Mouse (Mus musculus) midbrain, embryonic 16.5 days (tissue): ENCODE results near the gene Plagl1. TPM values are rescaled to one million over a fixed set of nuclear protein-coding genes. Genes with fewer than 3 reads are reported as not detected.

Experiments used
- ATAC-seq: fragments of 200-750 bp; cut with Nextera tagmentation; 2 replicates; pipeline ENCODE4 v1.8.0; 2017; ENCODE audit warnings: moderate TSS enrichment
- H3K27ac ChIP-seq: fragments of 300-500 bp; sonication (generic); 2 replicates; pipeline ENCODE4 v1.5.1; 2014; ENCODE audit warnings: mild to moderate bottlenecking, low read length, mixed read lengths
- H3K27me3 ChIP-seq: fragments of 300-500 bp; sonication (generic); 2 replicates; pipeline ENCODE4 v1.6.1; 2014; ENCODE audit warnings: low read depth, low read length, mixed read lengths; ENCODE audit not compliant: control insufficient read depth, insufficient read depth
- H3K36me3 ChIP-seq: fragments of 300-500 bp; sonication (generic); 2 replicates; pipeline ENCODE4 v1.6.1; 2014; ENCODE audit warnings: mild to moderate bottlenecking, low read length, moderate library complexity, mixed read lengths; ENCODE audit not compliant: control insufficient read depth, insufficient read depth
- H3K4me1 ChIP-seq: fragments of 300-500 bp; sonication (generic); 2 replicates; pipeline ENCODE4 v1.6.1; 2014; ENCODE audit warnings: mild to moderate bottlenecking, low read length, mixed read lengths; ENCODE audit not compliant: control insufficient read depth, insufficient read depth
- H3K4me2 ChIP-seq: fragments of 300-500 bp; sonication (generic); 2 replicates; pipeline ENCODE4 v1.6.1; 2014; ENCODE audit warnings: mild to moderate bottlenecking, low read length, mixed read lengths
- H3K4me3 ChIP-seq: fragments of 300-500 bp; sonication (generic); 2 replicates; pipeline ENCODE4 v1.5.1; 2014; ENCODE audit warnings: low read depth, mild to moderate bottlenecking, low read length, moderate library complexity, mixed read lengths
- H3K9ac ChIP-seq: fragments of 300-500 bp; sonication (generic); 2 replicates; pipeline ENCODE4 v1.6.1; 2014; ENCODE audit warnings: low read depth, low read length, mixed read lengths
- H3K9me3 ChIP-seq: fragments of 300-500 bp; sonication (generic); replicated peaks from 2 replicates; pipeline ENCODE4 v1.6.1; 2014; ENCODE audit warnings: mild to moderate bottlenecking, low read length, mixed read lengths; ENCODE audit not compliant: control insufficient read depth, poor library complexity, severe bottlenecking
- WGBS: fragments of 180-500 bp; shearing (Covaris S2); extraction: QIAGEN DNeasy Blood & Tissue Kit; methylation state at CpG from one replicate; pipeline ENCODE4 v1.1.7; 2014; 5-methylcytosine and 5-hydroxymethylcytosine counted together
- polyA plus RNA-seq: library from polyadenylated mRNA; unstranded; fragments of >200 nt; fragmentation: Nextera tagmentation; extraction: Ambion mirVana; gene quantifications from 2 replicates; pipeline ENCODE4 v1.2.1, GENCODE M21; 2015

Gene Plagl1
- polyA plus RNA-seq, 1 experiment from 2014 or later = 26.3 TPM

GRCm38 (mm10) chr10:13065129-13065752, 4.9 kb downstream of the Plagl1 start:
- Histone ChIP-seq H3K9ac (no peak overlapping the region), H3K27ac (no peak overlapping the region), H3K4me3 (no peak overlapping the region), H3K27me3 (peaks cover 7% of the 10 kb centered on the region), H3K4me1 (0 out of 2 replicates have a peak, but pooled peaks cover 2% of the 10 kb centered on the region), H3K36me3 (no peaks in the 10 kb centered on the region), H3K4me2 (no peak overlapping the region), H3K9me3 (no peaks in the 10 kb centered on the region; the same call in 1 of the 2 replicates)
- no peak for ATAC-seq
- 76% methylated on average over 3 of the region's 3 CpGs for WGBS

- H3K4me3 ChIP-seq = no peak overlapping the region
- H3K27ac ChIP-seq = no peak overlapping the region
- H3K4me2 ChIP-seq = no peak overlapping the region
- WGBS = 84% methylated on average over 2 of the region's 2 CpGs
- no peaks in the 10 kb centered on the region; the same call in 1 of the 2 replicates for H3K9me3 ChIP-seq
- H3K9ac ChIP-seq = no peak overlapping the region
- H3K36me3 ChIP-seq = no peaks in the 10 kb centered on the region
- H3K4me1 ChIP-seq = no peaks in the 10 kb centered on the region
- no peaks in the 10 kb centered on the region for H3K27me3 ChIP-seq
- ATAC-seq = no peak
These were observed 10.7 kb downstream of the Plagl1 start for GRCm38 (mm10) chr10:13071031-13071430.

GRCm38 (mm10) chr10:13076807-13077532, 16.7 kb downstream of the Plagl1 start:
- Histone ChIP-seq H3K9me3 (no peaks in the 10 kb centered on the region), H3K36me3 (no peaks in the 10 kb centered on the region), H3K27me3 (no peaks in the 10 kb centered on the region), H3K4me3 (no peak overlapping the region), H3K4me1 (no peaks in the 10 kb centered on the region), H3K27ac (no peak overlapping the region), H3K9ac (no peak overlapping the region), H3K4me2 (no peak overlapping the region)
- no peak for ATAC-seq
- 65% methylated on average over 7 of the region's 7 CpGs for WGBS

- ATAC-seq = no peak
- Histone ChIP-seq H3K4me2 (no peak overlapping the region), H3K27me3 (no peaks in the 10 kb centered on the region), H3K4me3 (no peak overlapping the region), H3K27ac (no peak overlapping the region), H3K9ac (no peak overlapping the region), H3K4me1 (no peaks in the 10 kb centered on the region), H3K36me3 (no peaks in the 10 kb centered on the region), H3K9me3 (no peaks in the 10 kb centered on the region; the same call in 1 of the 2 replicates)
- 71% methylated on average over 12 of the region's 12 CpGs for WGBS
These were observed 22.2 kb downstream of the Plagl1 start for GRCm38 (mm10) chr10:13082459-13082858.

GRCm38 (mm10) chr10:13090596-13091424, 30.5 kb downstream of the Plagl1 start:
- no peaks in the 10 kb centered on the region for H3K27me3 ChIP-seq
- no peaks in the 10 kb centered on the region for H3K4me1 ChIP-seq
- peak overlapping the region; percentile 58 for H3K4me3 ChIP-seq
- H3K9ac ChIP-seq = peak overlapping the region; percentile 69
- ATAC-seq = peak; percentile 97
- H3K4me2 ChIP-seq = peak overlapping the region; percentile 55
- no peaks in the 10 kb centered on the region for H3K36me3 ChIP-seq
- 45% methylated on average over 70 of the region's 70 CpGs for WGBS
- H3K27ac ChIP-seq = peak overlapping the region; percentile 32; the same call in 1 of the 2 replicates
- H3K9me3 ChIP-seq = peaks cover 11% of the 10 kb centered on the region; the same call in 1 of the 2 replicates

- Histone ChIP-seq H3K27ac (no peak overlapping the region), H3K9ac (no peak overlapping the region), H3K4me3 (no peak overlapping the region), H3K27me3 (no peaks in the 10 kb centered on the region), H3K36me3 (no peaks in the 10 kb centered on the region), H3K4me1 (no peaks in the 10 kb centered on the region), H3K9me3 (peaks cover 11% of the 10 kb centered on the region; the same call in 1 of the 2 replicates), H3K4me2 (no peak overlapping the region)
- WGBS = 72% methylated on average over 3 of the region's 3 CpGs
- no peak for ATAC-seq
These were observed 32.7 kb downstream of the Plagl1 start for GRCm38 (mm10) chr10:13092996-13093395.

- no peak overlapping the region for H3K4me3 ChIP-seq
- no peak for ATAC-seq
- H3K4me1 ChIP-seq = no peaks in the 10 kb centered on the region
- H3K36me3 ChIP-seq = no peaks in the 10 kb centered on the region
- no peak overlapping the region for H3K27ac ChIP-seq
- H3K9ac ChIP-seq = no peak overlapping the region
- 89% methylated on average over 1 of the region's 1 CpGs for WGBS
- no peak overlapping the region for H3K4me2 ChIP-seq
- no peaks in the 10 kb centered on the region for H3K9me3 ChIP-seq
- H3K27me3 ChIP-seq = no peaks in the 10 kb centered on the region
These were observed 38.6 kb downstream of the Plagl1 start for GRCm38 (mm10) chr10:13098895-13099294.

- 83% methylated on average over 6 of the region's 6 CpGs for WGBS
These were observed 39.9 kb downstream of the Plagl1 start for GRCm38 (mm10) chr10:13100061-13100648.

More at GRCm38 (mm10) chr10:13100061-13100648, 39.9 kb downstream of the Plagl1 start:
- Histone ChIP-seq H3K9ac (no peak overlapping the region), H3K27me3 (no peaks in the 10 kb centered on the region), H3K4me1 (no peaks in the 10 kb centered on the region), H3K4me2 (no peak overlapping the region), H3K4me3 (no peak overlapping the region), H3K27ac (no peak overlapping the region), H3K36me3 (no peaks in the 10 kb centered on the region), H3K9me3 (no peaks in the 10 kb centered on the region)
- ATAC-seq = no peak
